ENCODE assay signal across 10 mouse cellular contexts in genomic region chr5:148069909-148070308, GRCm38 (mm10).
DNase-seq lines count a peak whose midpoint lies in the region; TF ChIP-seq lines count a peak whose summit lies in the region.
"Had no signal": no experiment of that assay in that cellular context is flagged by ENCODE, and none has a peak within 500 bp of the region (broad histone marks: within the 10 kb centered on the region; RNA-seq: fewer than 3 reads in every experiment).

No protein-coding gene starts in this region.

- TF ChIP-seq EP300 in MEL (IDR thresholded peaks at IDR 0.05; ENCODE audit: low read depth in 1 of 2, low read length in 2 of 2) = no peak

- no peaks in the 10 kb centered on the region for H3K4me1 ChIP-seq in MEL (ENCODE audit: control insufficient read depth in 1 of 2, insufficient read depth in 2 of 2, low read length in 2 of 2)
- H3K4me1 ChIP-seq: embryonic facial prominence, embryonic 12.5 days; heart, embryonic 13.5 days had no signal

- H3K9me3 ChIP-seq in MEL (replicated peaks; ENCODE audit: insufficient read depth, low read length) = no peaks in the 10 kb centered on the region
- H3K9me3 ChIP-seq: embryonic facial prominence, embryonic 12.5 days had no signal

- no peak overlapping the region for H3K9ac ChIP-seq in MEL (ENCODE audit: control insufficient read depth, low read depth, low read length, poor library complexity, severe bottlenecking)
- H3K9ac ChIP-seq: embryonic facial prominence, embryonic 12.5 days; heart, embryonic 13.5 days had no signal

- H3K4me3 ChIP-seq in MEL (ENCODE audit: control insufficient read depth in 1 of 2, insufficient read depth in 1 of 2, low read depth in 2 of 2, low read length in 2 of 2) = no peak overlapping the region
- H3K4me3 ChIP-seq: embryonic facial prominence, embryonic 12.5 days; heart, embryonic 13.5 days had no signal

- DNase-seq in kidney, postnatal 14 days = peak; percentile 34
- DNase-seq in kidney, adult 11 months = no peak
- DNase-seq in MEL (ENCODE audit: low read depth, low spot score) = peak; percentile 53
- DNase-seq in adrenal gland, postnatal 36 days = peak; percentile 52
- peak; percentile 39 for DNase-seq in lung, postnatal 14 days
- DNase-seq in left cerebral cortex, postnatal 25 days (ENCODE audit: low spot score in 2 of 2) = no peak
- DNase-seq in layer of hippocampus, postnatal 14 days (ENCODE audit: low spot score in 2 of 2) = no peak
- DNase-seq: spleen, adult 18-20 months had no signal

- TF ChIP-seq POLR2A in MEL (IDR thresholded peaks at IDR 0.05; ENCODE audit: control insufficient read depth in 1 of 2, insufficient read depth in 1 of 2, low read depth in 1 of 2, low read length in 2 of 2, poor library complexity in 1 of 2) = no peak

- no peaks in the 10 kb centered on the region for H3K36me3 ChIP-seq in MEL (ENCODE audit: control insufficient read depth in 1 of 2, insufficient read depth in 2 of 2, low read length in 2 of 2)
- H3K36me3 ChIP-seq: embryonic facial prominence, embryonic 12.5 days; heart, embryonic 13.5 days had no signal

- no peak for TF ChIP-seq CTCF in MEL (IDR thresholded peaks at IDR 0.05 in 2 of 3, conservative IDR thresholded peaks at IDR 0.05 in 1 of 3; ENCODE audit: control insufficient read depth in 1 of 3, insufficient read depth in 1 of 3, low read depth in 2 of 3, low read length in 3 of 3, poor library complexity in 1 of 3, severe bottlenecking in 1 of 3)

- no peak overlapping the region for H3K27ac ChIP-seq in MEL (ENCODE audit: control insufficient read depth, low read depth, low read length)
- H3K27ac ChIP-seq: embryonic facial prominence, embryonic 12.5 days; heart, embryonic 13.5 days had no signal

- H3K79me2 ChIP-seq in MEL (ENCODE audit: control insufficient read depth, insufficient read depth, low read length, poor library complexity) = no peaks in the 10 kb centered on the region

- H3K27me3 ChIP-seq in MEL (ENCODE audit: control insufficient read depth in 1 of 2, insufficient read depth in 2 of 2, low read length in 2 of 2) = no peaks in the 10 kb centered on the region
- H3K27me3 ChIP-seq: embryonic facial prominence, embryonic 12.5 days; heart, embryonic 13.5 days had no signal

- intact Hi-C loops in left cerebral cortex, postnatal 25 days (cut with DNase I) = no loop called here

- TF ChIP-seq RAD21 in MEL (IDR thresholded peaks at IDR 0.05; ENCODE audit: low read depth, low read length) = no peak

TF ChIP-seq in MEL, 35 proteins besides CTCF, POLR2A, EP300 and RAD21:
- TF ChIP-seq MAFK (IDR thresholded peaks at IDR 0.05; ENCODE audit: borderline replicate concordance, low read depth, low read length) (no peak), GATA1 (IDR thresholded peaks at IDR 0.05; ENCODE audit: low read depth, low read length) (peak; percentile 45; the same call in 1 of the 2 replicates), UBTF (IDR thresholded peaks at IDR 0.05; ENCODE audit: borderline replicate concordance, insufficient read depth, low read depth, low read length) (no peak), ETS1 (IDR thresholded peaks at IDR 0.05; ENCODE audit: low read depth, low read length) (no peak), MAZ (IDR thresholded peaks at IDR 0.05; ENCODE audit: low read depth, low read length) (no peak), USF1 (IDR thresholded peaks at IDR 0.05; ENCODE audit: low read depth, low read length) (no peak), NRF1 (IDR thresholded peaks at IDR 0.05; ENCODE audit: insufficient read depth, low read depth, low read length, poor library complexity, severe bottlenecking) (no peak), BHLHE40 (IDR thresholded peaks at IDR 0.05; ENCODE audit: borderline replicate concordance, low read depth, low read length) (no peak), HCFC1 (IDR thresholded peaks at IDR 0.05; ENCODE audit: low read depth, low read length) (no peak)

Comparison
In these comparisons a context has a peak if more than half of its experiments do, and no peak if none do; other contexts are left out.
1. DNase-seq: peak in kidney, postnatal 14 days (single experiment), MEL (single experiment), adrenal gland, postnatal 36 days (2 of 2) and lung, postnatal 14 days (single experiment); none in kidney, adult 11 months (single experiment), left cerebral cortex, postnatal 25 days (0 of 2) and layer of hippocampus, postnatal 14 days (0 of 2).